Mouse (Mus musculus): ENCODE results near the gene Klc4. TPM values are rescaled to one million over a fixed set of nuclear protein-coding genes. Genes with fewer than 3 reads are reported as not detected.

Klc4 gene
- total RNA-seq, 2 experiments from 2014 or later: 19.0 to 20.1 TPM

- Histone ChIP-seq H3K27ac (peak overlapping the region; percentile 82), H3K4me3 (peak overlapping the region; percentile 95)
- no peak for DNase-seq (ENCODE audit: low spot score in 2 of 2)
- no peak for TF ChIP-seq CTCF (conservative IDR thresholded peaks at IDR 0.05)
These were observed 28.9 kb upstream of the Klc4 start for GRCm38 (mm10) chr17:46674530-46675283.

GRCm38 (mm10) chr17:46673850-46674529, 28.2 kb upstream of the Klc4 start, which contains the start of gene Rrp36:
Rrp36 (minus strand) TSS chr17:46674352.
- TF ChIP-seq CTCF (conservative IDR thresholded peaks at IDR 0.05): no peak
- DNase-seq (ENCODE audit: low spot score in 2 of 2): peak; percentile 94
- Histone ChIP-seq H3K27ac (peak within 1 kb of the TSS; percentile 82), H3K4me3 (peak within 1 kb of the TSS; percentile 95)

- Histone ChIP-seq H3K27ac (no peak overlapping the region), H3K4me3 (no peak overlapping the region)
- no peak for TF ChIP-seq CTCF (conservative IDR thresholded peaks at IDR 0.05)
- no peak for DNase-seq (ENCODE audit: low spot score in 2 of 2)
These were observed 24.1 kb upstream of the Klc4 start for GRCm38 (mm10) chr17:46669911-46670310.

GRCm38 (mm10) chr17:46667712-46668111, 21.9 kb upstream of the Klc4 start:
- no peak for DNase-seq (ENCODE audit: low spot score in 2 of 2)
- Histone ChIP-seq H3K4me3 (no peak overlapping the region), H3K27ac (no peak overlapping the region)
- TF ChIP-seq CTCF (conservative IDR thresholded peaks at IDR 0.05): no peak

GRCm38 (mm10) chr17:46662730-46663129, 16.9 kb upstream of the Klc4 start:
- no peak overlapping the region for H3K27ac ChIP-seq
- no peak for TF ChIP-seq CTCF (conservative IDR thresholded peaks at IDR 0.05)
- DNase-seq (ENCODE audit: low spot score in 2 of 2): no peak
- H3K4me3 ChIP-seq: no peak overlapping the region

- DNase-seq (ENCODE audit: low spot score in 2 of 2): no peak
- no peak overlapping the region for H3K4me3 ChIP-seq
- no peak for TF ChIP-seq CTCF (conservative IDR thresholded peaks at IDR 0.05)
- no peak overlapping the region for H3K27ac ChIP-seq
These were observed 16.2 kb upstream of the Klc4 start for GRCm38 (mm10) chr17:46661981-46662380.

- TF ChIP-seq CTCF (conservative IDR thresholded peaks at IDR 0.05): no peak
These were observed 15.5 kb upstream of the Klc4 start for GRCm38 (mm10) chr17:46661351-46661750.

GRCm38 (mm10) chr17:46656054-46656453, 10.2 kb upstream of the Klc4 start:
- DNase-seq (ENCODE audit: low spot score in 2 of 2): no peak
- Histone ChIP-seq H3K4me3 (no peak overlapping the region), H3K27ac (no peak overlapping the region)
- no peak for TF ChIP-seq CTCF (conservative IDR thresholded peaks at IDR 0.05)

More at GRCm38 (mm10) chr17:46661351-46661750, 15.5 kb upstream of the Klc4 start:
- DNase-seq (ENCODE audit: low spot score in 2 of 2): no peak
- Histone ChIP-seq H3K4me3 (no peak overlapping the region), H3K27ac (no peak overlapping the region)

- Histone ChIP-seq H3K4me3 (peak overlapping the region; percentile 87; the same call in 1 of the 2 replicates), H3K27ac (no peak overlapping the region)
- DNase-seq (ENCODE audit: low spot score in 2 of 2): peak in 1 of 2 experiments; percentile 53
- no peak for TF ChIP-seq CTCF (conservative IDR thresholded peaks at IDR 0.05)
These were observed 6.1 kb upstream of the Klc4 start for GRCm38 (mm10) chr17:46651755-46652547.

GRCm38 (mm10) chr17:46651292-46651691, 5.5 kb upstream of the Klc4 start:
- DNase-seq (ENCODE audit: low spot score in 2 of 2): no peak
- Histone ChIP-seq H3K27ac (peak overlapping the region; percentile 92; the same call in 1 of the 2 replicates), H3K4me3 (peak overlapping the region; percentile 87)
- no peak for TF ChIP-seq CTCF (conservative IDR thresholded peaks at IDR 0.05)

- TF ChIP-seq CTCF (conservative IDR thresholded peaks at IDR 0.05): no peak; the same call in 1 of the 2 replicates
- H3K27ac ChIP-seq: peak within 1 kb of the TSS; percentile 92
- DNase-seq (ENCODE audit: low spot score in 2 of 2): peak; percentile 88 to 93
- H3K4me3 ChIP-seq: peak within 1 kb of the TSS; percentile 87
These were observed 4.6 kb upstream of the Klc4 start, which contains the start of gene Cul7 for GRCm38 (mm10) chr17:46650232-46651031. Cul7 (plus strand) TSS chr17:46650337.

GRCm38 (mm10) chr17:46649811-46650210, 4.0 kb upstream of the Klc4 start:
- DNase-seq (ENCODE audit: low spot score in 2 of 2): no peak
- peak overlapping the region; percentile 87 for H3K4me3 ChIP-seq
- no peak for TF ChIP-seq CTCF (conservative IDR thresholded peaks at IDR 0.05)
- peak overlapping the region; percentile 92 for H3K27ac ChIP-seq
